Mouse (Mus musculus) C2C12 (cell line): ENCODE data around the gene Tm9sf2.

Experiments used
- CEBPB ChIP-seq: IDR thresholded peaks from one replicate; pipeline ENCODE4 v1.6.1; 2011; ENCODE audit warnings: low read depth, mild to moderate bottlenecking, control low read depth, moderate library complexity
- CTCF ChIP-seq: IDR thresholded peaks from one replicate; pipeline ENCODE4 v1.5.1; 2011; ENCODE audit not compliant: control insufficient read depth, insufficient read depth, insufficient read length
- FOSL1 ChIP-seq: IDR thresholded peaks from one replicate; pipeline ENCODE4 v1.8.0; 2011; ENCODE audit warnings: mild to moderate bottlenecking, low read length; ENCODE audit not compliant: poor library complexity, insufficient read depth, severe bottlenecking
- MAX ChIP-seq: IDR thresholded peaks from one replicate; pipeline ENCODE4 v1.6.1; 2011; ENCODE audit warnings: mild to moderate bottlenecking, control low read depth
- MYOD1 ChIP-seq: IDR thresholded peaks from one replicate; pipeline ENCODE4 v1.6.1; 2011; ENCODE audit warnings: low read depth; ENCODE audit not compliant: control insufficient read depth, insufficient read length
- MYOG ChIP-seq: IDR thresholded peaks from one replicate; pipeline ENCODE4 v1.6.1; 2011; ENCODE audit not compliant: control insufficient read depth, insufficient read length; ENCODE audit errors: extremely low read depth
- USF1 ChIP-seq: IDR thresholded peaks from one replicate; pipeline ENCODE4 v1.6.1; 2011; ENCODE audit warnings: low read depth, mild to moderate bottlenecking, control low read depth, moderate library complexity

DNA sequence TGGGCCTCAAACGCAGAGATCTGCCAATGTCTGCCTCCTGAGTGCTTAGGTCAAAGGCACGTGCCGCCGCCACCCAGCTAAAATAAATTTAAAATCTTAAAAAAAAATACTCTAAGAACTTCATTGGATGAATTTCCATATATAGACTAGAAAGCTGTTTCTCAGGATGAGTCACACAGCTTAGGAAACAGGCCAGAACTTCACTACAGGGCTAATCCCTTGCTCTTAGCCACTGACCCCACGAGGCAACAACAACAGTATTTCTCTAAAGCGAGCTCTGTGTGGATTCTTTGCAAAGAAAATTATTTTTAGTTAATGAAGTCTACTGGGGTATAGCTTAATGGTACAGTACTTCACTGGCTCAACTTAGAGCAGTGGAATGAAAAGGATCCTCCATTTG, 45.5 kb upstream of the Tm9sf2 start:
- TF ChIP-seq CTCF (no peak), CEBPB (no peak), MYOD1 (no peak), USF1 (no peak), MYOG (no peak), MAX (no peak), FOSL1 (no peak)
